Mouse (Mus musculus) heart, postnatal 0 days (tissue): ENCODE data around the gene Ggps1.

Source experiments
- CTCF ChIP-seq: IDR thresholded peaks from 2 replicates; pipeline ENCODE4 v1.5.1; 2016; ENCODE audit warnings: antibody characterized with exemption, control low read depth, low read depth
- EP300 ChIP-seq: IDR thresholded peaks from 2 replicates; pipeline ENCODE4 v1.6.1; 2016; ENCODE audit warnings: antibody characterized with exemption, low read depth

DNA sequence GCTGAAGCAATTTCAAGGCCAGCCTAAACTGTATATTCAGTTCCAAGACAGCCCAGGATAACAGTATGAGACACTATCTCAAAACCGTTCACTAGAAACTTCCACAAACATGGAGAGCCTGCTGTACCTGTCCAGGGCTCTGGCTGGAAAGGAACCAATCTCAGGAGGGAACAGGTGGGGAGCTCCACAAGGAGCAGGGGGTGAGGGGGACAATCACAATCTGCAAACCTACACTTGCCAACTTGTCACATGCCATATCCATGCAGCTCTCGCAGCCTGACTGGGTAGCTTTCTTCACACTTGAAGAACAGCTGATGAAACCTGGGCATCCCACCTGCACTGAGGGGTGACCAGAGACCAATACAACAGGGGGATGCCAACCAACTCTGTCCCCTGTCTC is 49.3 kb downstream of the Ggps1 start:
- TF ChIP-seq CTCF (no peak), EP300 (no peak)
